Mouse (Mus musculus): ENCODE data around the gene Vax1. TPM values are rescaled to one million over a fixed set of nuclear protein-coding genes. Genes with fewer than 3 reads are reported as not detected.
A peak's percentile ranks its signal among the peaks of the same experiment; 100 is the strongest.

The Vax1 gene
- not detected in 2 replicates for polyA plus RNA-seq (2011; ENCODE audit: insufficient read length, low read depth, missing spikeins)

DNA sequence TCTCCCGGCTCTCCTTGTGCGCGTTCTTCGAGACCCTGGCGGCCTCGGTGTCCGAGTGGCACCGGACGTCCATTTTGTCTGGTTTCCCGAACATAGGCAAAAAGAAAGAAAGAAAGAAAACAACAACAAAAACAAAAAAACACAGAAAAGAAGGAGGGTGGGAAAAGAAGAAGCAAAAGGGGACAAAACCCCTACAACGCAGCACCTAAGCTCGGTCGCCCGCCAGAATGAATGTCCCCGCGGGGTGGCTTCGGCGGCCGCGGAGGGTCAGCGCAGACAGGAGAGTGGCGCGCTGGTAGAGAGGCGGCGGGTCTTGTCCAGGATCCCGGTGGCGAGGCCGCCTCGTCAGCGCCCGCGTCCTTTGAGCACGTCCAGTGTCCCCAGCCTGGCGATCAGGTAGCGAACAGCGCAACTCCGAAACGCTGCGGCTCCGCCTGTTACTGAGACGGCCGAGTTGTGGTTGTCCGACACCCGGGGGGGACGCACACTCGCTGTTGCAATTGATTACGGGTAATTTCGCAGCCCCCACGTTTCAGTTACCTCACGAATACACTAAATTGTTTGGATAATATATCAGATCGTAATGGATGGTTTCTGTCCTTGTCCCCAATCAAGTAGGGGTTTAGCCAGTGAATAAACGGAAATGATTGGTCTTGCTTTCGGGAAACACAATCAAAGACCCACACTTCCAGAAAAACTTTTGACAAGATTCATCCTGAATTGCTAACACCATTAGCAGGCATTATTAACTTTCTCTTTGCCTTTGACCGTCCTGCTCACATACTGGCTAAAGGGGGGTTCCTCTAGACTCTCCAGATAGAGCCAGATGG is at the start of gene Vax1:
TSS of gene Vax1 (minus strand) at position 121 of the 830 bp plus-strand sequence.
- Histone ChIP-seq H3K4me1 (ENCODE audit: control insufficient read depth, insufficient read depth, low read length) (no peaks in the 10 kb centered on the region), H3K4me3 (ENCODE audit: insufficient read depth, low read length) (0 out of 2 replicates have a peak within 1 kb of the TSS, but pooled peaks have one; percentile 21), H3K27ac (ENCODE audit: insufficient read depth, low read length) (no peak within 1 kb of the TSS)
- no peak for TF ChIP-seq CTCF (IDR thresholded peaks at IDR 0.05; ENCODE audit: borderline replicate concordance, insufficient read depth, low read length)
- TF ChIP-seq POLR2A (IDR thresholded peaks at IDR 0.05; ENCODE audit: low read depth, low read length), result no peak

DNA sequence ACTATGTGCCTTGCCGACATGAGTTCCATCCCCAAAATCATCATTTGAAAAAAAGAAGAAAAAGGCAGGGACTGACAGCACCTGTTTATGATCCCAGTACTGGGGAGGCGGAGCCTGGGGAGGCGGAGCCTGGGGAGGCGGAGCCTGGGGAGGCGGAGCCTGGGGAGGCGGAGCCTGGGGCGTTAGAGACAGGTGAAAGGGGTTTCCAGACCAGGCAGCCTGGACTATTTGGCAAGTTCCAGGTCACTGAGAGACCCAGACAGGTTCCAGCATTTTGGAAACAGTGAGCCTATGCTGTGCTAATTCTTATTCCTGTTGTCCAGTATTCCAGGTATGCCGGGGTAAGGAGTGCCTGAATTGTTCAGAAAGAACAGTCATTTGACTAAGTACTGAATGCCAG is 49.1 kb upstream of the Vax1 start, which contains the start of gene Kcnk18:
TSS of gene Kcnk18 (plus strand) at position 224 of the 400 bp plus-strand sequence.
- Histone ChIP-seq H3K27ac (ENCODE audit: insufficient read depth, low read length) (no peak within 1 kb of the TSS), H3K4me3 (ENCODE audit: insufficient read depth, low read length) (no peak within 1 kb of the TSS), H3K4me1 (ENCODE audit: control insufficient read depth, insufficient read depth, low read length) (no peaks in the 10 kb centered on the region)
- TF ChIP-seq POLR2A (IDR thresholded peaks at IDR 0.05; ENCODE audit: low read depth, low read length) (no peak), CTCF (IDR thresholded peaks at IDR 0.05; ENCODE audit: borderline replicate concordance, insufficient read depth, low read length) (no peak)

- H3K27ac ChIP-seq (ENCODE audit: insufficient read depth, low read length), result no peak overlapping the region
- TF ChIP-seq CTCF (IDR thresholded peaks at IDR 0.05; ENCODE audit: borderline replicate concordance, insufficient read depth, low read length) (no peak), POLR2A (IDR thresholded peaks at IDR 0.05; ENCODE audit: low read depth, low read length) (no peak)
- H3K4me1 ChIP-seq (ENCODE audit: control insufficient read depth, insufficient read depth, low read length), result no peaks in the 10 kb centered on the region
- no peak overlapping the region for H3K4me3 ChIP-seq (ENCODE audit: insufficient read depth, low read length)
These were observed 47.0 kb upstream of the Vax1 start for GRCm38 (mm10) chr19:59216891-59217290.

DNA sequence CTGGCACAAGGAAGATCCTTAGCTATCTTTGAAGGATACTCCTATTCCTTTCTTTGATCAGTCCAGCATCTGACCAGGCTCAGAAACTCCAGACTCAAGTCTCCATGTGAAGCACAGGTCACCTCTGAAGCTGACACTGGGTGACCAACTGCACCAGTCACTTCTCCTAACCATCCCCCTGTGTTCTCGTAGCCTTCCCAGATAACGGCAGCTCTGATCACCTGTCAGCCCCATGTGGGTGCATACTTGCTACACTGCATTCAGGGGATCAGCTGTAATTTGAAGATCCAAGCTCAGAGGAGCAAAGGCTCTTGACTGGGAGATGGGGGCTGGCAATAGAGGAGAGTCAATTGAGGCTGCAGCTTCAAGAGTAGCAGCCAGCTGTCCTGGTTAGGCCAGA is 39.1 kb upstream of the Vax1 start:
- TF ChIP-seq POLR2A (IDR thresholded peaks at IDR 0.05; ENCODE audit: low read depth, low read length) (no peak), CTCF (IDR thresholded peaks at IDR 0.05; ENCODE audit: borderline replicate concordance, insufficient read depth, low read length) (no peak)
- Histone ChIP-seq H3K27ac (ENCODE audit: insufficient read depth, low read length) (no peak overlapping the region), H3K4me1 (ENCODE audit: control insufficient read depth, insufficient read depth, low read length) (no peaks in the 10 kb centered on the region), H3K4me3 (ENCODE audit: insufficient read depth, low read length) (no peak overlapping the region)

GRCm38 (mm10) chr19:59208475-59208874 is 38.6 kb upstream of the Vax1 start:
- no peak overlapping the region for H3K27ac ChIP-seq (ENCODE audit: insufficient read depth, low read length)
- no peaks in the 10 kb centered on the region for H3K4me1 ChIP-seq (ENCODE audit: control insufficient read depth, insufficient read depth, low read length)
- TF ChIP-seq POLR2A (IDR thresholded peaks at IDR 0.05; ENCODE audit: low read depth, low read length) (no peak), CTCF (IDR thresholded peaks at IDR 0.05; ENCODE audit: borderline replicate concordance, insufficient read depth, low read length) (0 out of 2 replicates have a peak, but pooled peaks have one; percentile 15)

GRCm38 (mm10) chr19:59198161-59198560 is 28.3 kb upstream of the Vax1 start:
- TF ChIP-seq POLR2A (IDR thresholded peaks at IDR 0.05; ENCODE audit: low read depth, low read length), result no peak
- TF ChIP-seq CTCF (IDR thresholded peaks at IDR 0.05; ENCODE audit: borderline replicate concordance, insufficient read depth, low read length), result peak; percentile 83
- Histone ChIP-seq H3K27ac (ENCODE audit: insufficient read depth, low read length) (no peak overlapping the region), H3K4me1 (ENCODE audit: control insufficient read depth, insufficient read depth, low read length) (no peaks in the 10 kb centered on the region), H3K4me3 (ENCODE audit: insufficient read depth, low read length) (no peak overlapping the region)

More at GRCm38 (mm10) chr19:59208475-59208874, 38.6 kb upstream of the Vax1 start:
- no peak overlapping the region for H3K4me3 ChIP-seq (ENCODE audit: insufficient read depth, low read length)

DNA sequence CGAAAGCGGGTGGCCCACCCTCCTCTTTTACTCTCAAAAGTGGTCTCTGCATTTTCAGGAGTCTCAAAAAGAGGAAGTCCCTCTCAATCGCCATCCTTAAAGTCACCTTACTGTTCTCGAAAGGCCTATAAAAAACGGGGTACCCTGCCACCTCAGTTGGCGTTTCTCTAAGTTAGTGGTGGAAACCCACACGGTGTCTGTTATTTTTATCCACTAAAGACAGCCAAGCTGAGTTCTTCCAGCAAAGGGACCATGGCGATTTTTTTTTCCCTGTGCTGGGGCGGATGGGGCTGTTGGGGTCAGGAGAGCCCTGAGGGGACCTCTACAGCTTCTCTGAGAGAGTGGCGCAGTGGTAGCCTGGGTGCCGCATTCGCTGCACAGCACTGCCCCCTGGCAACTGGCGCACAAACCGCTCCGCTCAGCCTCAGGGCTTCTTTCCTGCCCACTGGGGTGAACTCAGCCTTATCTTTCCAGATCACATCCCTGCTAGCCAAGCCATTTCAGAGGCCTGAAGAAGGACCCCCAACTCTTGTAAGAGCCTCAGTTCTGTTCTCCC is 26.3 kb upstream of the Vax1 start:
- TF ChIP-seq CTCF (IDR thresholded peaks at IDR 0.05; ENCODE audit: borderline replicate concordance, insufficient read depth, low read length), result peak; percentile 81
- TF ChIP-seq POLR2A (IDR thresholded peaks at IDR 0.05; ENCODE audit: low read depth, low read length), result no peak
- Histone ChIP-seq H3K4me3 (ENCODE audit: insufficient read depth, low read length) (no peak overlapping the region), H3K27ac (ENCODE audit: insufficient read depth, low read length) (no peak overlapping the region), H3K4me1 (ENCODE audit: control insufficient read depth, insufficient read depth, low read length) (no peaks in the 10 kb centered on the region)

- Histone ChIP-seq H3K4me3 (ENCODE audit: insufficient read depth, low read length) (no peak overlapping the region), H3K4me1 (ENCODE audit: control insufficient read depth, insufficient read depth, low read length) (no peaks in the 10 kb centered on the region), H3K27ac (ENCODE audit: insufficient read depth, low read length) (no peak overlapping the region)
- TF ChIP-seq POLR2A (IDR thresholded peaks at IDR 0.05; ENCODE audit: low read depth, low read length), result no peak
- no peak for TF ChIP-seq CTCF (IDR thresholded peaks at IDR 0.05; ENCODE audit: borderline replicate concordance, insufficient read depth, low read length)
These were observed 25.4 kb upstream of the Vax1 start for GRCm38 (mm10) chr19:59195181-59195770.

DNA sequence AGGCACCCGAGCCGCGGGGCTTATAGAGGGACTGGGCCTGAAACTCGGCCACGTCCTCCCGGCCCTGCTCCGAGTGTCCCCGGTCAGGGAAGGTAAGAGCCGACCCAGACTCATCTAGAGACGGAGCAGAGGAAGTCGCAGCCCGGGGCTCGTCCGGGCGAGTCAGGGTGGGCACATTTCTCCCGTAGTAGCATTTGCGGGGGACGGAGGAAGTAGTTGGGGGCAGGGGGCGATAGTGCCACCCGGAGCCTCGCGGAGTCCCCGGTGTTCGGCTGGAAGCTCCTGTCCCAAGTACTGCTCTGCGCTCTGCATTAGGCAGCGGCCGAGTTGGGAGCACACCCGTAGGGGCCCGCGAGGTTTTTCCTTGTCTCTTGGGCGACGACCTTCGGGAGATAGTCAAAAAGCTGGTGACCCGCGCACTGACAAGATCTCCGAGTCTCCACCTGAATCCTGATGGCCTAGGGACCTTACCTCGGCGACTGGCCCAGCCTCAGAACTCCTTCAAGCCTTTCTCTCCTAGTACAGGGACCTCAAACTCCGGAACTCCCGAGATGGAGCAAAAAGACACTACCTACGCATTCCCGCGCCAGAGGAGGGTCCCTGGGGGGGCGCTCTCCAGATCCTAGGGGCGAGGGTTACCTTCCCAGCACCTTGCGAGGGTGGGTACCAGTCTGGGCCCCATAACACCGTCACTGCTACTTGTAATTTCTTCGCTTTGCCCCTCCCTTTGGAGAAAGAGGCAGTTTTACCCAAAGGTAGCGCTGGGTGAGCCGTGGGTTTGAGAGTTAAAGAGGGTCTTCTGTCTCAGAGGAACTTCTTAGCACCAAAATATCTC is 24.3 kb upstream of the Vax1 start:
- Histone ChIP-seq H3K4me3 (ENCODE audit: insufficient read depth, low read length) (no peak overlapping the region), H3K27ac (ENCODE audit: insufficient read depth, low read length) (no peak overlapping the region), H3K4me1 (ENCODE audit: control insufficient read depth, insufficient read depth, low read length) (no peaks in the 10 kb centered on the region)
- no peak for TF ChIP-seq POLR2A (IDR thresholded peaks at IDR 0.05; ENCODE audit: low read depth, low read length)
- no peak for TF ChIP-seq CTCF (IDR thresholded peaks at IDR 0.05; ENCODE audit: borderline replicate concordance, insufficient read depth, low read length)

Measured in embryonic fibroblast, embryonic 13.5 days (primary cell).